Mouse (Mus musculus) lung, embryonic 16.5 days (tissue): ENCODE measurements around the gene Il27ra. TPM values are rescaled to one million over a fixed set of nuclear protein-coding genes. Genes with fewer than 3 reads are reported as not detected.
A peak's percentile ranks its signal among the peaks of the same experiment; 100 is the strongest.

Experiments
- ATAC-seq: fragments of 200-750 bp; cut with Nextera tagmentation; 2 replicates; pipeline ENCODE4 v1.8.0; 2017; ENCODE audit warnings: low read depth, mild to moderate bottlenecking, moderate library complexity
- H3K27ac ChIP-seq: fragments of 300-500 bp; sonication (generic); 2 replicates; pipeline ENCODE4 v1.5.1; 2014; ENCODE audit warnings: mild to moderate bottlenecking, control low read depth, low read length
- H3K27me3 ChIP-seq: fragments of 300-500 bp; sonication (generic); 2 replicates; pipeline ENCODE4 v1.6.1; 2014; ENCODE audit warnings: low read depth, low read length, mixed read lengths; ENCODE audit not compliant: control insufficient read depth, insufficient read depth
- H3K36me3 ChIP-seq: fragments of 300-500 bp; sonication (generic); 2 replicates; pipeline ENCODE4 v1.6.1; 2014; ENCODE audit warnings: low read length; ENCODE audit not compliant: control insufficient read depth, insufficient read depth
- H3K4me1 ChIP-seq: fragments of 300-500 bp; sonication (generic); replicated peaks from 2 replicates; pipeline ENCODE4 v1.6.1; 2014; ENCODE audit warnings: low read length, mixed read lengths; ENCODE audit not compliant: control insufficient read depth, insufficient read depth
- H3K4me2 ChIP-seq: fragments of 300-500 bp; sonication (generic); 2 replicates; pipeline ENCODE4 v1.6.1; 2014; ENCODE audit warnings: low read depth, low read length, control low read depth
- H3K4me3 ChIP-seq: fragments of 300-500 bp; sonication (generic); 2 replicates; pipeline ENCODE4 v1.5.1; 2014; ENCODE audit warnings: mild to moderate bottlenecking, low read length, control low read depth
- H3K9ac ChIP-seq: fragments of 300-500 bp; sonication (generic); 2 replicates; pipeline ENCODE4 v1.6.1; 2014; ENCODE audit warnings: low read length, control low read depth
- H3K9me3 ChIP-seq: fragments of 300-500 bp; sonication (generic); 2 replicates; pipeline ENCODE4 v1.6.1; 2016; ENCODE audit warnings: low read length; ENCODE audit not compliant: control insufficient read depth
- WGBS: fragments of 180-500 bp; shearing (Covaris S2); extraction: QIAGEN DNeasy Blood & Tissue Kit; methylation state at CpG from one replicate; pipeline ENCODE4 v1.1.7; 2014; 5-methylcytosine and 5-hydroxymethylcytosine counted together
- polyA plus RNA-seq: library from polyadenylated mRNA; unstranded; fragments of >200 nt; fragmentation: Nextera tagmentation; extraction: Ambion mirVana; gene quantifications from 2 replicates; pipeline ENCODE4 v1.2.1, GENCODE M21; 2015

Gene Il27ra
- polyA plus RNA-seq, 1 experiment from 2014 or later = 1.6 TPM

- no peak overlapping the region for H3K4me3 ChIP-seq
- peaks cover 8% of the 10 kb centered on the region for H3K4me1 ChIP-seq
- 0 out of 2 replicates have a peak, but pooled peaks cover 2% of the 10 kb centered on the region for H3K9me3 ChIP-seq
- H3K36me3 ChIP-seq = no peaks in the 10 kb centered on the region
- H3K9ac ChIP-seq = no peak overlapping the region
- no peak overlapping the region for H3K4me2 ChIP-seq
- no peak for ATAC-seq
- no peak overlapping the region for H3K27ac ChIP-seq
- WGBS = 87% methylated on average over 5 of the region's 5 CpGs
- H3K27me3 ChIP-seq = no peaks in the 10 kb centered on the region
Observed at GRCm38 (mm10) chr8:84053229-84053628, 10.8 kb upstream of the Il27ra start.

- no peak overlapping the region for H3K4me2 ChIP-seq
- 20% methylated on average over 3 of the region's 3 CpGs for WGBS
- H3K9ac ChIP-seq = no peak overlapping the region
- 0 out of 2 replicates have a peak, but pooled peaks cover 2% of the 10 kb centered on the region for H3K9me3 ChIP-seq
- no peaks in the 10 kb centered on the region for H3K27me3 ChIP-seq
- H3K4me3 ChIP-seq = no peak overlapping the region
- no peaks in the 10 kb centered on the region for H3K36me3 ChIP-seq
- H3K4me1 ChIP-seq = peaks cover 8% of the 10 kb centered on the region
- H3K27ac ChIP-seq = 0 out of 2 replicates have a peak overlapping the region, but pooled peaks have one; percentile 19
- ATAC-seq = peak; percentile 87
Observed at GRCm38 (mm10) chr8:84052746-84053145, 10.4 kb upstream of the Il27ra start.

- no peaks in the 10 kb centered on the region for H3K36me3 ChIP-seq
- H3K9ac ChIP-seq = no peak overlapping the region
- no peak overlapping the region for H3K27ac ChIP-seq
- H3K9me3 ChIP-seq = 0 out of 2 replicates have a peak, but pooled peaks cover under 1% of the 10 kb centered on the region
- H3K4me2 ChIP-seq = no peak overlapping the region
- peaks cover 26% of the 10 kb centered on the region for H3K27me3 ChIP-seq
- ATAC-seq = no peak
- WGBS = 51% methylated on average over 5 of the region's 5 CpGs
- peaks cover 8% of the 10 kb centered on the region for H3K4me1 ChIP-seq
- H3K4me3 ChIP-seq = no peak overlapping the region
Observed at GRCm38 (mm10) chr8:84048171-84048570, 5.8 kb upstream of the Il27ra start.

- no peak overlapping the region for H3K4me3 ChIP-seq
- H3K4me2 ChIP-seq = no peak overlapping the region
- peaks cover 35% of the 10 kb centered on the region for H3K27me3 ChIP-seq
- no peak overlapping the region for H3K9ac ChIP-seq
- ATAC-seq = no peak
- H3K27ac ChIP-seq = no peak overlapping the region
- H3K36me3 ChIP-seq = no peaks in the 10 kb centered on the region
- H3K9me3 ChIP-seq = no peaks in the 10 kb centered on the region
- peaks cover 6% of the 10 kb centered on the region for H3K4me1 ChIP-seq
- WGBS = 76% methylated on average over 3 of the region's 3 CpGs
Observed at GRCm38 (mm10) chr8:84046505-84046904, 4.1 kb upstream of the Il27ra start.

GRCm38 (mm10) chr8:84044900-84045299 is 2.5 kb upstream of the Il27ra start, which contains the start of gene Rln3:
TSS of gene Rln3 (minus strand) at chr8:84045000.
- no peaks in the 10 kb centered on the region for H3K9me3 ChIP-seq
- H3K4me1 ChIP-seq = peaks cover 6% of the 10 kb centered on the region
- 4% methylated on average over 9 of the region's 9 CpGs for WGBS
- no peak within 1 kb of the TSS for H3K27ac ChIP-seq
- no peak within 1 kb of the TSS for H3K9ac ChIP-seq
- no peak within 1 kb of the TSS for H3K4me3 ChIP-seq
- no peaks in the 10 kb centered on the region for H3K36me3 ChIP-seq
- H3K4me2 ChIP-seq = 0 out of 2 replicates have a peak within 1 kb of the TSS, but pooled peaks have one; percentile 9
- H3K27me3 ChIP-seq = peaks cover 39% of the 10 kb centered on the region
- no peak for ATAC-seq

- Histone ChIP-seq H3K27me3 (peaks cover 39% of the 10 kb centered on the region), H3K4me1 (peaks cover 6% of the 10 kb centered on the region), H3K4me2 (no peak overlapping the region), H3K36me3 (no peaks in the 10 kb centered on the region), H3K4me3 (no peak overlapping the region), H3K9me3 (no peaks in the 10 kb centered on the region), H3K9ac (no peak overlapping the region), H3K27ac (no peak overlapping the region)
- ATAC-seq = no peak
- 11% methylated on average over 7 of the region's 7 CpGs for WGBS
Observed at GRCm38 (mm10) chr8:84044103-84044502, 1.7 kb upstream of the Il27ra start.

- Histone ChIP-seq H3K9me3 (no peaks in the 10 kb centered on the region), H3K4me2 (peak overlapping the region; percentile 83), H3K4me1 (peaks cover 6% of the 10 kb centered on the region), H3K27ac (no peak overlapping the region), H3K36me3 (no peaks in the 10 kb centered on the region), H3K4me3 (peak overlapping the region; percentile 48; the same call in 1 of the 2 replicates), H3K27me3 (peaks cover 39% of the 10 kb centered on the region), H3K9ac (no peak overlapping the region)
- ATAC-seq = peak; percentile 63
- 30% methylated on average over 12 of the region's 12 CpGs for WGBS
Observed at GRCm38 (mm10) chr8:84042948-84043342, 556 bp upstream of the Il27ra start.

GRCm38 (mm10) chr8:84039050-84039449 is 3.3 kb downstream of the Il27ra start:
- Histone ChIP-seq H3K36me3 (no peaks in the 10 kb centered on the region), H3K27ac (no peak overlapping the region), H3K27me3 (peaks cover 21% of the 10 kb centered on the region), H3K4me1 (peaks cover 6% of the 10 kb centered on the region), H3K9ac (no peak overlapping the region), H3K9me3 (no peaks in the 10 kb centered on the region), H3K4me2 (no peak overlapping the region), H3K4me3 (no peak overlapping the region)
- peak; percentile 13; the same call in 1 of the 2 replicates for ATAC-seq
- WGBS = 2% methylated on average over 5 of the region's 5 CpGs

GRCm38 (mm10) chr8:84038015-84038414 is 4.4 kb downstream of the Il27ra start:
- 66% methylated on average over 5 of the region's 5 CpGs for WGBS
- H3K27me3 ChIP-seq = peaks cover 11% of the 10 kb centered on the region
- no peaks in the 10 kb centered on the region for H3K9me3 ChIP-seq
- H3K4me1 ChIP-seq = peaks cover 6% of the 10 kb centered on the region
- H3K9ac ChIP-seq = no peak overlapping the region
- H3K27ac ChIP-seq = no peak overlapping the region
- H3K36me3 ChIP-seq = no peaks in the 10 kb centered on the region
- no peak overlapping the region for H3K4me2 ChIP-seq
- no peak overlapping the region for H3K4me3 ChIP-seq
- no peak for ATAC-seq

GRCm38 (mm10) chr8:84032777-84033176 is 9.6 kb downstream of the Il27ra start:
- no peak overlapping the region for H3K4me2 ChIP-seq
- no peaks in the 10 kb centered on the region for H3K36me3 ChIP-seq
- H3K9me3 ChIP-seq = no peaks in the 10 kb centered on the region
- no peaks in the 10 kb centered on the region for H3K27me3 ChIP-seq
- no peak overlapping the region for H3K9ac ChIP-seq
- no peak overlapping the region for H3K27ac ChIP-seq
- 78% methylated on average over 4 of the region's 4 CpGs for WGBS
- H3K4me3 ChIP-seq = no peak overlapping the region
- no peaks in the 10 kb centered on the region for H3K4me1 ChIP-seq
- ATAC-seq = no peak
